Mouse (Mus musculus): ENCODE data around the gene Skint4.

DNA sequence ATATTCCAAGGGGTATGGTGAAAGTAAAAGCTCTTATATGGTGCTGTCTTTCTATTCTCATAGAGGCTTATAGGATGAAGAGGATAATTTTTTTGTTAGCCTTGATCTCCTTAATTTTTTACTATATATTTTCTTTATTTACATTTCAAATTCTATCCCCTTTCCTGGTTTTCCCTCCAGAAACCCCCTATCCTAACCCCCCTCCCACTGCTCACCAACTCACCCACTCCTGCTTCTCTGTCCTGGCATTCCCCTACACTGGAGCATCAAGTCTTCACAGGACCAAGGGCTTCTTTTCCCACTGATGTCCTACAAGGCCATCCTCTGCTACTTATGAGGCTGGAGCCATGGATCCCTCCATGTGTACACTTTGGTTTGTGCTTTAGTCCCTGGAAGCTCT, at the start of gene Skint4:
- TF ChIP-seq CTCF (IDR thresholded peaks at IDR 0.05; ENCODE audit: low read depth) (no peak), EP300 (IDR thresholded peaks at IDR 0.05; ENCODE audit: low read depth) (no peak)

Data from liver, embryonic 14.5 days (tissue).